Mouse (Mus musculus) cerebellum, adult 2 months (tissue): ENCODE results near the gene Ubb.

Source experiments
- CTCF ChIP-seq: fragments of 200-500 bp; IDR thresholded peaks from 2 replicates; pipeline ENCODE4 v1.5.1; 2011; ENCODE audit warnings: low read depth, mild to moderate bottlenecking, control low read depth, low read length, moderate library complexity, borderline replicate concordance; ENCODE audit not compliant: insufficient read depth
- POLR2A ChIP-seq: fragments of 200-500 bp; IDR thresholded peaks from 2 replicates; pipeline ENCODE4 v1.6.1; 2011; ENCODE audit warnings: low read length, control low read depth, borderline replicate concordance; ENCODE audit not compliant: insufficient read depth

DNA sequence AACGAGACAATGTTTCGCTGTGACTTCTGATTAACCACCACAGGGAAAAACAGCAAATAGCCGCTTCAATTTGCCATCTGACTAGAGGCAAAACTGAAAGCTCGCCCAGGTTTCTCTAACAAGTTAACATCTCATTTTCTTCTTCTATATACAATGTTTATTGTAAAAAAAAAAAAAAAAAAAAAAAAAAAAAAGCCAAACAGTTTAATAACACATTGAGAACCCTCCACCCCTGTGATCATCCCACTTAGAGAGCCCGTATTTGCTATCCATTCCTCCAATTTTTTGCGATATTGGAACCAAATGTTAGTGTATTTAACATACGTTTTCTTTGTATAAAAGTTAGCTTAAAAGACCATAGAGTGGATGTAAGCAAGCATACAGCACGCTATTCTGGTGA is 13.9 kb upstream of the Ubb start:
- TF ChIP-seq CTCF (no peak), POLR2A (no peak)
